Mouse (Mus musculus) liver, embryonic 15.5 days (tissue): ENCODE data around the gene Map3k19. TPM values are rescaled to one million over a fixed set of nuclear protein-coding genes. Genes with fewer than 3 reads are reported as not detected.

Source experiments
- ATAC-seq: fragments of 200-750 bp; cut with Nextera tagmentation; 2 replicates; pipeline ENCODE4 v1.8.0; 2017; ENCODE audit warnings: moderate number of reproducible peaks, mild to moderate bottlenecking, moderate library complexity; ENCODE audit not compliant: insufficient read depth
- H3K27ac ChIP-seq: fragments of 300-500 bp; sonication (generic); replicated peaks from 2 replicates; pipeline ENCODE4 v1.5.1; 2015; ENCODE audit warnings: mild to moderate bottlenecking, inconsistent platforms
- H3K27me3 ChIP-seq: fragments of 300-500 bp; sonication (generic); 2 replicates; pipeline ENCODE4 v1.6.1; 2015; ENCODE audit warnings: mild to moderate bottlenecking, inconsistent platforms
- H3K36me3 ChIP-seq: fragments of 300-500 bp; sonication (generic); replicated peaks from 2 replicates; pipeline ENCODE4 v1.6.1; 2015; ENCODE audit warnings: moderate library complexity, mild to moderate bottlenecking, inconsistent platforms
- H3K4me1 ChIP-seq: fragments of 300-500 bp; sonication (generic); replicated peaks from 2 replicates; pipeline ENCODE4 v1.6.1; 2015; ENCODE audit warnings: inconsistent platforms
- H3K4me2 ChIP-seq: fragments of 300-500 bp; sonication (generic); 2 replicates; pipeline ENCODE4 v1.6.1; 2015; ENCODE audit warnings: moderate library complexity, mild to moderate bottlenecking, inconsistent platforms
- H3K4me3 ChIP-seq: fragments of 300-500 bp; sonication (generic); replicated peaks from 2 replicates; pipeline ENCODE4 v1.5.1; 2015; ENCODE audit warnings: mild to moderate bottlenecking, inconsistent platforms
- H3K9ac ChIP-seq: fragments of 300-500 bp; sonication (generic); 2 replicates; pipeline ENCODE4 v1.6.1; 2015; ENCODE audit warnings: moderate library complexity, mild to moderate bottlenecking, inconsistent platforms
- H3K9me3 ChIP-seq: fragments of 300-500 bp; sonication (generic); replicated peaks from 2 replicates; pipeline ENCODE4 v1.6.1; 2016; ENCODE audit warnings: inconsistent platforms
- WGBS: fragments of 180-500 bp; shearing (Covaris S2); methylation state at CpG from one replicate; pipeline ENCODE4 v1.1.7; 2015; ENCODE audit warnings: mixed read lengths; ENCODE audit not compliant: insufficient replicate concordance; 5-methylcytosine and 5-hydroxymethylcytosine counted together
- polyA plus RNA-seq: library from polyadenylated mRNA; unstranded; fragments of >200 nt; fragmentation: Nextera tagmentation; extraction: Ambion mirVana; gene quantifications from 2 replicates; pipeline ENCODE4 v1.2.1, GENCODE M21; 2015

Gene Map3k19
- polyA plus RNA-seq, 1 experiment from 2014 or later, result 0.02 TPM

DNA sequence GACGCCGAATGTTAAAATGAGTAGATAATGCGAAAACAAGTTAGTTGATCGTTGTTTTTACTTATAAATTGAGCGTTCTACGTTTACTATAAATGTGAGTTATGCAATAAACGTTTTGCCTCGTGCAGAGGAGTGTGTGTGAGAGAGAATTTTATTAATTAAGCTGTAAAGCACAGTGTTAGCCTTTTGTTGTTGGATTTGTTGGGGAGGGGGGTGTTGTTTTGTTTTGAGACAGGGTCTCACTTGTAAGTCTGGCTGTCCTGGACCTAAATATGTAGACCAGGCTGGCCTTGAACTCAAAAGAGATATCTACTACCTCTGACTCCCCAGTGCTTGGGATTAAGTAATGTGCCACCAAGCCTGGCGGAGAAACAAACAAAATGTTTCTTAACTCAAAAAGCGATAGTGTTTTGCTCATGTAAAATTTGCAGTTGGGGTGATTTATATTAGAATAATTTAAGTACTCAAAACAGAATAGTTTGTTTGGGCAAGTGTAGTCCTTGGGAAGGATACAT is 79.6 kb downstream of the Map3k19 start:
- Histone ChIP-seq H3K9me3 (no peaks in the 10 kb centered on the region), H3K27me3 (no peaks in the 10 kb centered on the region), H3K4me2 (peak overlapping the region; percentile 70), H3K27ac (peak overlapping the region; percentile 92; the same call in 1 of the 2 replicates), H3K4me3 (peak overlapping the region; percentile 97), H3K36me3 (peaks cover 16% of the 10 kb centered on the region), H3K4me1 (peaks cover 47% of the 10 kb centered on the region), H3K9ac (peak overlapping the region; percentile 96)
- WGBS, result 4% methylated on average over 10 of the region's 10 CpGs
- no peak for ATAC-seq

- H3K4me3 ChIP-seq, result peak overlapping the region; percentile 97
- ATAC-seq, result peak; percentile 20
- H3K9ac ChIP-seq, result peak overlapping the region; percentile 96
- H3K27me3 ChIP-seq, result no peaks in the 10 kb centered on the region
- H3K9me3 ChIP-seq, result no peaks in the 10 kb centered on the region
- peak overlapping the region; percentile 70 for H3K4me2 ChIP-seq
- WGBS, result under 1% methylated on average over 31 of the region's 31 CpGs
- peaks cover 39% of the 10 kb centered on the region for H3K4me1 ChIP-seq
- H3K36me3 ChIP-seq, result peaks cover 12% of the 10 kb centered on the region
- H3K27ac ChIP-seq, result peak overlapping the region; percentile 92
Observed at GRCm38 (mm10) chr1:127774501-127774880, 80.3 kb downstream of the Map3k19 start.

- Histone ChIP-seq H3K36me3 (peaks cover 7% of the 10 kb centered on the region), H3K4me2 (peak within 1 kb of the TSS; percentile 83), H3K4me1 (peaks cover 34% of the 10 kb centered on the region), H3K9me3 (no peaks in the 10 kb centered on the region), H3K27me3 (no peaks in the 10 kb centered on the region), H3K9ac (peak within 1 kb of the TSS; percentile 96), H3K27ac (peak within 1 kb of the TSS; percentile 92), H3K4me3 (peak within 1 kb of the TSS; percentile 97)
- ATAC-seq, result peak; percentile 97
- WGBS, result under 1% methylated on average over 63 of the region's 63 CpGs
Observed at GRCm38 (mm10) chr1:127773803-127774500, 80.9 kb downstream of the Map3k19 start, which contains the start of gene Ccnt2. Gene Ccnt2, plus strand, starts transcription at chr1:127774164.

GRCm38 (mm10) chr1:127773198-127773802 is 81.5 kb downstream of the Map3k19 start:
- peaks cover 27% of the 10 kb centered on the region for H3K4me1 ChIP-seq
- H3K27me3 ChIP-seq, result no peaks in the 10 kb centered on the region
- peak overlapping the region; percentile 97 for H3K4me3 ChIP-seq
- H3K9ac ChIP-seq, result peak overlapping the region; percentile 96
- peak; percentile 4 for ATAC-seq
- peaks cover 1% of the 10 kb centered on the region; the same call in 1 of the 2 replicates for H3K36me3 ChIP-seq
- peak overlapping the region; percentile 92 for H3K27ac ChIP-seq
- WGBS, result under 1% methylated on average over 14 of the region's 14 CpGs
- no peaks in the 10 kb centered on the region for H3K9me3 ChIP-seq
- peak overlapping the region; percentile 83 for H3K4me2 ChIP-seq

DNA sequence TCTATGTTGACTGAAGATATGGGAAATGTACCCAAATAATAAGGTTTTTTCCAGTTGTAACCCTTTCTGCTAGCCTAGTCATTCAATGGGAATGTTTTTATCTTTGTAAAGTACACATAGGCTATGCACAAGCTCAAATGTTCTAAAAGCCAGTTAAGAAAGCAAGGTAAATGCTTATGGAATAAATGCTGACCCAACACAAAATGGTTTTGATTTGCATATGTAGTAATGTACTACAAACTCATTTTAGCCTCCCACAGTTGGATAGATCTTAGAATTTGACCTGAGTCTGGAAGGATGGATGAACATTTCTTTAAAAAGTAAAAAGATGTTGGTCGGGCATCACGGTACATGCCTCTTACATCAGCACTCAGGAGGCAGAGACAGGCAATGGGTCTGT is 88.1 kb downstream of the Map3k19 start:
- WGBS, result 87% methylated on average over 2 of the region's 2 CpGs
- H3K4me1 ChIP-seq, result peaks cover 3% of the 10 kb centered on the region; the same call in 1 of the 2 replicates
- H3K9ac ChIP-seq, result no peak overlapping the region
- H3K27ac ChIP-seq, result no peak overlapping the region
- H3K27me3 ChIP-seq, result no peaks in the 10 kb centered on the region
- no peaks in the 10 kb centered on the region for H3K9me3 ChIP-seq
- no peak for ATAC-seq
- no peak overlapping the region for H3K4me3 ChIP-seq
- no peaks in the 10 kb centered on the region for H3K36me3 ChIP-seq
- H3K4me2 ChIP-seq, result no peak overlapping the region

DNA sequence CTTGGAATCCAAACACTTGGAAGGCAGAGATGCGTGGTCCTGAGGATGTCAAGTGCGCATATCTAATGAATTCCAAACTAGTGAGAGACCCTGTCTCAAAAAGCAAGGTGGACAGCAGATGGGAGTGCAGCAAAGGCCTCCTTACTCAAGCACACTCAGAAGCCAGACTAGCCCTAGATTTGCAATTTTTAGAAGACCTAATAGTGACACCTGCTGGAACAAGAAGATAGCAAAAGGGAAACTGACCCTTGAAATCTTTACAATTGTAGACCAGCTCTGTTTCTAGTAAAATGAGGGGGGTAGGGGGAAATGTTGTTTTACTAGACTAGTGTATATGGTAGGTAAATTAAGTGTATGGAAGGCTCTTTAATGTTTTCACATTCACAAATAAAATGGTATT is 89.4 kb downstream of the Map3k19 start:
- ATAC-seq, result no peak
- no peak overlapping the region for H3K4me3 ChIP-seq
- H3K27me3 ChIP-seq, result no peaks in the 10 kb centered on the region
- 49% methylated on average over 2 of the region's 2 CpGs for WGBS
- no peak overlapping the region for H3K4me2 ChIP-seq
- no peaks in the 10 kb centered on the region for H3K9me3 ChIP-seq
- no peaks in the 10 kb centered on the region for H3K36me3 ChIP-seq
- H3K4me1 ChIP-seq, result peaks cover 3% of the 10 kb centered on the region; the same call in 1 of the 2 replicates
- H3K9ac ChIP-seq, result no peak overlapping the region
- no peak overlapping the region for H3K27ac ChIP-seq

Other genes with a start within 250 kb of the Map3k19 start
- gene Tmem163, start 175.5 kb downstream of the Map3k19 start, polyA plus RNA-seq, result 0.21 and 0.26 TPM in 2 replicates
- gene Acmsd, start 125.6 kb downstream of the Map3k19 start, polyA plus RNA-seq, result 5.7 and 7.5 TPM in 2 replicates
- 26.5 and 27.4 TPM in 2 replicates for gene Ccnt2, start 80.9 kb downstream of the Map3k19 start, polyA plus RNA-seq
- gene Rab3gap1, start 13.7 kb upstream of the Map3k19 start, polyA plus RNA-seq, result 8.2 and 9.1 TPM in 2 replicates
- 3.3 and 3.4 TPM in 2 replicates for gene Zranb3, start 248.0 kb upstream of the Map3k19 start, polyA plus RNA-seq
- 27.7 and 31.1 TPM in 2 replicates for gene R3hdm1, start 248.3 kb upstream of the Map3k19 start, polyA plus RNA-seq